Mouse (Mus musculus) liver, embryonic 18 days (tissue): ENCODE measurements around the gene Azgp1. TPM values are rescaled to one million over a fixed set of nuclear protein-coding genes. Genes with fewer than 3 reads are reported as not detected.

Source experiments
- polyA plus RNA-seq: library from polyadenylated mRNA; depleted of rRNA; stranded (reverse); fragments of >200 nt; gene quantifications from 2 replicates; pipeline ENCODE4 v1.2.3, GENCODE M21; 2012; rRNA removed

Azgp1 gene
- polyA plus RNA-seq: 584 and 631 TPM in 2 replicates

DNA sequence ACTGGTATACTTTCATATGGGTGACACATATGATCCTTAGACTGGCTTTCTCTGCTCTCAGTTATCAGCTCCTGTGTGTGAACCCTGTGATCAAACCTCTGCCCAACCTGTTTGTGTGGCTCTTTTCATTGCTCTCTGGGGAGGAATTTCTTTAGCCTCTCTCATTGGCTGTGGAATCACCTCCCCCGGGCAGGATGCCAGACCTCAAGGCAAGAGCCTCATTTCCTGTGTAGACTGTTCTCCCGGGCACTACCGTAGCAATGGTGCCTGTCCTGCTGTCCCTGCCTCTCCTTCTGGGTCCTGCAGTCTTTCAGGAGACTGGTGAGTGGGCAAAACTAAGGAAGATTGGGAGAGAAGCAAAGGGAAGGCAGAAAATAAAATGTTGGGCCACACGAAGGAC lies at the start of gene Azgp1:
Azgp1 (plus strand) TSS at position 221 of the 400 bp plus-strand sequence.

DNA sequence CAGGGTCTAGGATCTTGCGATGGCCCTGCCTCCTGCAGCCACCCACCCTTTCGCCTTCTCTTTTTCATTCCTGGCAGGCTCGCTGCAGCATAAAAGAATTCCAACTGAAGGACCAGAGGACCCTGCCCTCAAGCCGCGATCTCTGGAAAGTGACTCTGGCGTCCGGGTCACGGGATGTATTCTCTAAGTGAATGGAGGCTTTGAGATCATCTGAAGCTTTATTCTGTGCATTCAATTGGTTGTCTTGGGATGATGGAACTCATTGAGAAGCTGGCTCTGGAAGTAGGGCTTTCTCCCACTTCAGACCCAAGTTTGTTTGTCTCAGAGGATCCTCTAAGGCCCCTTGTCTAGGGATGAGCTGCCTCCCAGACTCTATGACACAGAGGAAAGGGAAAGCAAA lies 18.4 kb upstream of the Azgp1 start, which contains the start of gene Gjc3:
Gjc3 (minus strand) TSS at position 154 of the 400 bp plus-strand sequence.

DNA sequence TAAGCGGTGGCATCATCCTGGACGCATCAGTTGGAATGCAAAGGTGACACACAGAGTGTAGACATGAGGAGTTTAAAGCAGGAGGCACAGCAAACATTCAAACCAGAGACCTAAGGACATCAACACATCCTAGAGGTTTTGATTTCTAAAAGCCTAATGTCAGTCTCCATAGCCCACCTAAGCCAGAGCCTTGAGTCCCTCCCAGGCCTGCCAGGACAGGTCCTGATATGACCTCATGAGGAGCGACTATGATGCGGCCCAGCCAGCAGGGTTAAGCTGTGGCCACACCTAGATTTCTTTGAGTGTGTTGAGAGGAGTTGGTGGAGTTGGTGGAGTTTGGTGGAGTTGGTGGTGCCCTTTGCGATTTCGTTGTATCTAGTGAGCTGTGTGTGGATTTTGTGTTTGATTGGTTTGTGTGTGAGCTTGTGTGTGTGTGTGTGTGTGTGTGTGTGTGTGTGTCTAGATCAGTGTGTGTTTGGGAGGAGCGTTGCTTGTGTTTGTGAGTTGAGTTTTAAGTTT lies 39.7 kb downstream of the Azgp1 start, which contains the start of the genes Smok3a and Smok3b:
Smok3a (plus strand) TSS at position 301 of the 519 bp plus-strand sequence.
Smok3b (plus strand) TSS at position 469 of the 519 bp plus-strand sequence.

Other genes starting within 250 kb of the Azgp1 start
- 1.2 and 1.6 TPM in 2 replicates for gene Nyap1, start 239.9 kb upstream of the Azgp1 start, polyA plus RNA-seq
- 25.1 and 29.8 TPM in 2 replicates for gene Tsc22d4, start 235.8 kb upstream of the Azgp1 start, polyA plus RNA-seq
- gene Ppp1r35, start 202.7 kb upstream of the Azgp1 start, polyA plus RNA-seq: 17.8 and 17.9 TPM in 2 replicates
- 11.2 and 11.4 TPM in 2 replicates for gene Mepce, start 193.9 kb upstream of the Azgp1 start, polyA plus RNA-seq
- 2.7 and 3.0 TPM in 2 replicates for gene Zcwpw1, start 193.7 kb upstream of the Azgp1 start, polyA plus RNA-seq
- gene Pilra, start 145.2 kb upstream of the Azgp1 start, polyA plus RNA-seq: 8.3 and 9.1 TPM in 2 replicates
- gene Pilrb1, start 123.4 kb upstream of the Azgp1 start, polyA plus RNA-seq: 10.7 and 12.0 TPM in 2 replicates
- 13.2 and 13.6 TPM in 2 replicates for gene Pilrb2, start 109.7 kb upstream of the Azgp1 start, polyA plus RNA-seq
- gene Cyp3a13, start 59.9 kb upstream of the Azgp1 start, polyA plus RNA-seq: 17.9 and 21.6 TPM in 2 replicates
- gene Gjc3, start 18.4 kb upstream of the Azgp1 start, polyA plus RNA-seq: 0.30 and 0.49 TPM in 2 replicates
- gene Smok3a, start 39.7 kb downstream of the Azgp1 start, polyA plus RNA-seq: not detected in 2 replicates
- gene Smok3b, start 39.9 kb downstream of the Azgp1 start, polyA plus RNA-seq: 0.01 TPM in 1 of 2 replicates, not detected in the other
- not detected in 2 replicates for gene Smok3c, start 71.7 kb downstream of the Azgp1 start, polyA plus RNA-seq
- 2.9 and 3.0 TPM in 2 replicates for gene Zkscan1, start 103.6 kb downstream of the Azgp1 start, polyA plus RNA-seq
- 10.0 and 10.6 TPM in 2 replicates for gene Zscan21, start 135.4 kb downstream of the Azgp1 start, polyA plus RNA-seq
- gene Zfp113, start 174.2 kb downstream of the Azgp1 start, polyA plus RNA-seq: 1.4 and 1.6 TPM in 2 replicates
- 113 and 134 TPM in 2 replicates for gene Cops6, start 179.6 kb downstream of the Azgp1 start, polyA plus RNA-seq
- gene Ap4m1, start 190.5 kb downstream of the Azgp1 start, polyA plus RNA-seq: 10.2 and 11.1 TPM in 2 replicates
- 65.8 and 67.1 TPM in 2 replicates for gene Mcm7, start 190.9 kb downstream of the Azgp1 start, polyA plus RNA-seq
- gene Taf6, start 205.9 kb downstream of the Azgp1 start, polyA plus RNA-seq: 23.8 and 24.7 TPM in 2 replicates
- gene Cnpy4, start 206.0 kb downstream of the Azgp1 start, polyA plus RNA-seq: 6.9 TPM in 2 replicates
- gene Mblac1, start 212.8 kb downstream of the Azgp1 start, polyA plus RNA-seq: 1.7 and 1.8 TPM in 2 replicates
- 0.12 and 0.16 TPM in 2 replicates for gene Nxpe5, start 244.4 kb downstream of the Azgp1 start, polyA plus RNA-seq